Mouse (Mus musculus) neural tube, embryonic 14.5 days (tissue): ENCODE results near the gene Sdf4. TPM values are rescaled to one million over a fixed set of nuclear protein-coding genes. Genes with fewer than 3 reads are reported as not detected.

Experiments used
- ATAC-seq: fragments of 200-750 bp; cut with Nextera tagmentation; 2 replicates; pipeline ENCODE4 v1.8.0; 2017; ENCODE audit warnings: low read depth, mild to moderate bottlenecking, moderate TSS enrichment, moderate library complexity
- H3K27ac ChIP-seq: fragments of 300-500 bp; sonication (generic); 2 replicates; pipeline ENCODE4 v1.5.1; 2014; ENCODE audit warnings: low read depth, mild to moderate bottlenecking, control low read depth, low read length, moderate library complexity, mixed read lengths
- H3K27me3 ChIP-seq: fragments of 300-500 bp; sonication (generic); 2 replicates; pipeline ENCODE4 v1.6.1; 2014; ENCODE audit warnings: low read length; ENCODE audit not compliant: control insufficient read depth, insufficient read depth
- H3K36me3 ChIP-seq: fragments of 300-500 bp; sonication (generic); 2 replicates; pipeline ENCODE4 v1.6.1; 2014; ENCODE audit warnings: low read length, mixed read lengths; ENCODE audit not compliant: control insufficient read depth, insufficient read depth
- H3K4me1 ChIP-seq: fragments of 300-500 bp; sonication (generic); 2 replicates; pipeline ENCODE4 v1.6.1; 2014; ENCODE audit warnings: low read length; ENCODE audit not compliant: control insufficient read depth, insufficient read depth
- H3K4me2 ChIP-seq: fragments of 300-500 bp; sonication (generic); 2 replicates; pipeline ENCODE4 v1.6.1; 2014; ENCODE audit warnings: mild to moderate bottlenecking, low read depth, low read length, control low read depth
- H3K4me3 ChIP-seq: fragments of 300-500 bp; sonication (generic); 2 replicates; pipeline ENCODE4 v1.5.1; 2014; ENCODE audit warnings: low read depth, low read length, control low read depth, mixed read lengths
- H3K9ac ChIP-seq: fragments of 300-500 bp; sonication (generic); replicated peaks from 2 replicates; pipeline ENCODE4 v1.6.1; 2014; ENCODE audit warnings: low read depth, mild to moderate bottlenecking, control low read depth, low read length, mixed read lengths
- H3K9me3 ChIP-seq: fragments of 300-500 bp; sonication (generic); 2 replicates; pipeline ENCODE4 v1.6.1; 2016; ENCODE audit warnings: low read length; ENCODE audit not compliant: control insufficient read depth
- WGBS: fragments of 180-500 bp; shearing (Covaris S2); extraction: QIAGEN DNeasy Blood & Tissue Kit; methylation state at CpG from one replicate; pipeline ENCODE4 v1.1.7; 2014; 5-methylcytosine and 5-hydroxymethylcytosine counted together
- polyA plus RNA-seq: library from polyadenylated mRNA; unstranded; fragments of >200 nt; fragmentation: Nextera tagmentation; extraction: Ambion mirVana; gene quantifications from 2 replicates; pipeline ENCODE4 v1.2.1, GENCODE M21; 2014

Gene Sdf4
- polyA plus RNA-seq = 123 and 125 TPM in 2 replicates

DNA sequence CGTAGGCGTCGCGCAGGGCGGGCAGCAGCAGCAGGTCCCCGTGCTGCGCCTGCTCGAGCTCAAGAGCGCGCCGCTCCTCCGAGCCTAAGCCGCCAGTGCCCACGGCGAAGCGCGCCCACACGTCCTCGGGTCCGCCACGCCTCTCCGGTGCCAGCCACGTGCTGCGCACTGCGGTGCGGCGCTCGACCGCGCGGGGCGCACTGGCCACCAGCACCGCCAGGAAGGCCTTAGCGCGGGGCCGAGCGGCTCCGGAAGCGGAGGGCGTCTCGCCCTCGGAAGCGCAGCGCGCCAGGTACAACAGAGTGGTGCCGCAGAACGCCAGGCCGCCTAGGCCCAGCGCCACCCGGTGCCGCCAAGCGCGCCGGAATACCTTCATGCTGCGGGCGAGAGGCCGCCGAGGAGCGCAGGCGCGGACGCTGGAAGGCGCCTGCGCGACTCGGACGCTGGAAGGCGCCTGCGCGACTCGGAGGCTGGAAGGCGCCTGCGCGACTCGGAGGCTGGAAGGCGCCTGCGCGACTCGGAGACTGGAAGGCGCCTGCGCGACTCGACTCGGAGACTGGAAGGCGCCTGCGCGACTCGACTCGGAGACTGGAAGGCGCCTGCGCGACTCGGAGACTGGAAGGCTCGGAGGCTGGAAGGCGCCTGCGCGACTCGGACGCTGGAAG, at the start of gene Sdf4, which contains the start of gene B3galt6:
Gene Sdf4 (plus strand): TSS at position 632 of the 665 bp plus-strand sequence.
Gene B3galt6 (minus strand): TSS at position 409 of the 665 bp plus-strand sequence.
- peak within 1 kb of the TSS; percentile 92 for H3K27ac ChIP-seq
- ATAC-seq = peak; percentile 90
- H3K9me3 ChIP-seq = no peaks in the 10 kb centered on the region
- H3K36me3 ChIP-seq = no peaks in the 10 kb centered on the region
- H3K4me2 ChIP-seq = peak within 1 kb of the TSS; percentile 97
- H3K4me1 ChIP-seq = peaks cover 23% of the 10 kb centered on the region
- WGBS = under 1% methylated on average over 97 of the region's 99 CpGs
- H3K4me3 ChIP-seq = peak within 1 kb of the TSS; percentile 82
- no peaks in the 10 kb centered on the region for H3K27me3 ChIP-seq
- peak within 1 kb of the TSS; percentile 72 for H3K9ac ChIP-seq

- H3K4me2 ChIP-seq = peak overlapping the region; percentile 93
- WGBS = 2% methylated on average over 17 of the region's 17 CpGs
- H3K27me3 ChIP-seq = no peaks in the 10 kb centered on the region
- peaks cover 16% of the 10 kb centered on the region for H3K4me1 ChIP-seq
- H3K4me3 ChIP-seq = peak overlapping the region; percentile 93
- peak overlapping the region; percentile 84 for H3K9ac ChIP-seq
- H3K9me3 ChIP-seq = no peaks in the 10 kb centered on the region
- peak; percentile 48 for ATAC-seq
- peak overlapping the region; percentile 76 for H3K27ac ChIP-seq
- H3K36me3 ChIP-seq = peaks cover 7% of the 10 kb centered on the region; the same call in 1 of the 2 replicates
These were observed 49.6 kb upstream of the Sdf4 start for GRCm38 (mm10) chr4:155943049-155943452.

DNA sequence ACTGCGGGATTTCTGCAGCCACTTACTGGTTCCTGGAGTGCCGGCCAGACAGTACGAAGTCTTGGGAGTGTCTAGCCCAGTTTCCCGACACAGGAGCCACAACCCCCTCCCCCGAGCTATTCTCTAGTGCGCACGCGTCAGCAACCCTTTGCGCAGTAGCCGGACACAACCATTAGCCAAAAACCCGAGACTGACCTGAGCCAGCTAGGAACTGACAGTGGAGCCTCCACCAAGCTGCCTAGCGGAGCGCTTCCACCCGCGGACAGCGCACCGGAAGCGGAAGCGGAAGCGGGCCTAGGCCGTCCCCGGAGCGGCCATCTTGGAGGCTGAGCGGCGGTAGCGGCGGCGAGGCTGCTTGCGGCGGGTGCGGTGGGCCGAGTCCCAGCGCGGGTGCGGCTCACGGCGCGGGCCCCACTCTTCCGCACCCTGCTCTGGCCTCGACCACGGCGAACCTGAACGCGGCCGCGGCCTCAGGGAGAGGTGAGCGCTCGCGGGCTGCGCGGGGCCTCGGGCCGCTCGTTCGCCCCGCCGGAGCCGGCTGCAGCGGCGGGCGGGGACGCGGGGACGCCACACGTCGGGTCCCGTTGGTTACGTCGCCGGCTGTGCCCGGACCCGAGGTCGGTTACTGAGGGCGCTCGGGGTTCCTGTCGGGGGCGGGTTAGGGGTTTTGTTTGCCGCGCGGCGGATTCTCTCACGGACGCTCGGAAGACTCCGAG, 49.0 kb upstream of the Sdf4 start, which contains the start of gene Ube2j2:
Gene Ube2j2 (plus strand): TSS at position 298 of the 716 bp plus-strand sequence.
- Histone ChIP-seq H3K9me3 (no peaks in the 10 kb centered on the region), H3K27ac (peak within 1 kb of the TSS; percentile 76), H3K4me1 (peaks cover 16% of the 10 kb centered on the region), H3K36me3 (peaks cover 13% of the 10 kb centered on the region), H3K9ac (peak within 1 kb of the TSS; percentile 84), H3K27me3 (no peaks in the 10 kb centered on the region), H3K4me2 (peak within 1 kb of the TSS; percentile 93), H3K4me3 (peak within 1 kb of the TSS; percentile 93)
- ATAC-seq = peak; percentile 98
- WGBS = under 1% methylated on average over 85 of the region's 85 CpGs

DNA sequence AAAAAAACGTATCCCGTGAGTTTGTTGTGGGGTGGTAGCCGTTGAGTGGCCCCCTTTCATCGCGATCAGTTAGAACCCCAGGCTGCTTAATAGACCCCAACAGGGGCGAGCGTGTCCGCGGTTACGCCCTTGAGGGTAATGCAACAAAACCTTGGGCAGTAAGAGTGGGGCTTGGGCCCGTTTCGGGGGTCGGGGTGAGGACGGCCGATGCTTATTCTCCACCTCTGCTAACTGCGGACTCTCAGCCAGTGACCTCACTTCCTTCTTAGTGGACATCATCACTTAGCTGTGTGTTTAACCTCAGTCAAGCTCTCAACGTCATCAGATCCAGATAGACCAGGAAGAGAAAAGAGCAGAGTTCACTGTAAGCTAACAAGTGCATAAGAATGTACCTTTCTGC, 48.4 kb upstream of the Sdf4 start:
- Histone ChIP-seq H3K4me2 (peak overlapping the region; percentile 93), H3K9me3 (no peaks in the 10 kb centered on the region), H3K27ac (peak overlapping the region; percentile 76), H3K4me1 (peaks cover 16% of the 10 kb centered on the region), H3K27me3 (no peaks in the 10 kb centered on the region), H3K36me3 (peaks cover 19% of the 10 kb centered on the region), H3K4me3 (peak overlapping the region; percentile 93), H3K9ac (peak overlapping the region; percentile 84)
- under 1% methylated on average over 17 of the region's 17 CpGs for WGBS
- peak; percentile 22; the same call in 1 of the 2 replicates for ATAC-seq

- Histone ChIP-seq H3K36me3 (peaks cover 33% of the 10 kb centered on the region), H3K9me3 (no peaks in the 10 kb centered on the region), H3K9ac (no peak overlapping the region), H3K4me2 (no peak overlapping the region), H3K4me1 (peaks cover 16% of the 10 kb centered on the region), H3K27ac (no peak overlapping the region), H3K27me3 (no peaks in the 10 kb centered on the region), H3K4me3 (no peak overlapping the region)
- no peak for ATAC-seq
These were observed 45.6 kb upstream of the Sdf4 start for GRCm38 (mm10) chr4:155947094-155947493.

GRCm38 (mm10) chr4:155955491-155955890, 37.2 kb upstream of the Sdf4 start:
- H3K4me1 ChIP-seq = no peaks in the 10 kb centered on the region

GRCm38 (mm10) chr4:155959275-155959674, 33.4 kb upstream of the Sdf4 start:
- Histone ChIP-seq H3K9me3 (no peaks in the 10 kb centered on the region), H3K4me2 (no peak overlapping the region), H3K27ac (no peak overlapping the region), H3K4me3 (no peak overlapping the region), H3K9ac (no peak overlapping the region), H3K4me1 (peaks cover 6% of the 10 kb centered on the region), H3K36me3 (peaks cover 22% of the 10 kb centered on the region), H3K27me3 (no peaks in the 10 kb centered on the region)
- no peak for ATAC-seq
- 9% methylated on average over 5 of the region's 5 CpGs for WGBS

More at GRCm38 (mm10) chr4:155955491-155955890, 37.2 kb upstream of the Sdf4 start:
- no peak overlapping the region for H3K4me3 ChIP-seq
- WGBS = 94% methylated on average over 6 of the region's 6 CpGs
- no peaks in the 10 kb centered on the region for H3K9me3 ChIP-seq
- no peak overlapping the region for H3K27ac ChIP-seq
- no peak overlapping the region for H3K9ac ChIP-seq
- peaks cover 28% of the 10 kb centered on the region for H3K36me3 ChIP-seq
- no peak for ATAC-seq
- no peaks in the 10 kb centered on the region for H3K27me3 ChIP-seq
- H3K4me2 ChIP-seq = no peak overlapping the region

- Histone ChIP-seq H3K27ac (no peak within 1 kb of the TSS), H3K9me3 (no peaks in the 10 kb centered on the region), H3K27me3 (no peaks in the 10 kb centered on the region), H3K9ac (peak within 1 kb of the TSS; percentile 57), H3K36me3 (0 out of 2 replicates have a peak, but pooled peaks cover 7% of the 10 kb centered on the region), H3K4me3 (peak within 1 kb of the TSS; percentile 35), H3K4me2 (peak within 1 kb of the TSS; percentile 67), H3K4me1 (peaks cover 6% of the 10 kb centered on the region)
- ATAC-seq = peak; percentile 65; the same call in 1 of the 2 replicates
- under 1% methylated on average over 35 of the region's 42 CpGs for WGBS
These were observed 30.3 kb upstream of the Sdf4 start, which contains the start of gene C1qtnf12 for GRCm38 (mm10) chr4:155962167-155962971. TSS of gene C1qtnf12 (plus strand) at chr4:155962318.
